Mouse (Mus musculus) spleen, adult 2 months (tissue): Measurements from ENCODE around the gene Nelfe.

Experiments
- CTCF ChIP-seq: fragments of 200-500 bp; IDR thresholded peaks from 2 replicates; pipeline ENCODE4 v1.5.1; 2011; ENCODE audit warnings: mild to moderate bottlenecking, inconsistent platforms; ENCODE audit not compliant: insufficient read depth, insufficient read length, insufficient replicate concordance; ENCODE audit errors: extremely low read depth
- POLR2A ChIP-seq: fragments of 200-500 bp; IDR thresholded peaks from 2 replicates; pipeline ENCODE4 v1.6.1; 2011; ENCODE audit warnings: low read depth, low read length, inconsistent platforms

- no peak for TF ChIP-seq CTCF
- TF ChIP-seq POLR2A, result no peak
These were observed 41.5 kb upstream of the Nelfe start for GRCm38 (mm10) chr17:34808599-34809205.
